Mouse (Mus musculus): ENCODE results near the gene Alox5ap. TPM values are rescaled to one million over a fixed set of nuclear protein-coding genes. Genes with fewer than 3 reads are reported as not detected.

Alox5ap gene
- total RNA-seq, 2 experiments from 2014 or later: 7.9 to 17.8 TPM

- no peak for DNase-seq (ENCODE audit: low spot score in 2 of 2)
Observed at GRCm38 (mm10) chr5:149257518-149258281, 6.9 kb upstream of the Alox5ap start.

GRCm38 (mm10) chr5:149259093-149259492, 5.5 kb upstream of the Alox5ap start:
- peak in 1 of 2 experiments; percentile 57 for DNase-seq (ENCODE audit: low spot score in 2 of 2)

GRCm38 (mm10) chr5:149261449-149261848, 3.1 kb upstream of the Alox5ap start:
- no peak for DNase-seq (ENCODE audit: low spot score in 2 of 2)

GRCm38 (mm10) chr5:149261866-149262265, 2.7 kb upstream of the Alox5ap start:
- DNase-seq (ENCODE audit: low spot score in 2 of 2): peak in 1 of 2 experiments; percentile 32

- no peak for DNase-seq (ENCODE audit: low spot score in 2 of 2)
Observed at GRCm38 (mm10) chr5:149264878-149265279, 312 bp downstream of the Alox5ap start.

- DNase-seq (ENCODE audit: low spot score in 2 of 2): no peak
Observed at GRCm38 (mm10) chr5:149266761-149267221, 2.2 kb downstream of the Alox5ap start.

GRCm38 (mm10) chr5:149267493-149267892, 2.9 kb downstream of the Alox5ap start:
- DNase-seq (ENCODE audit: low spot score in 2 of 2): no peak

GRCm38 (mm10) chr5:149271291-149271690, 6.7 kb downstream of the Alox5ap start:
- DNase-seq (ENCODE audit: low spot score in 2 of 2): no peak

GRCm38 (mm10) chr5:149272535-149272934, 8.0 kb downstream of the Alox5ap start:
- no peak for DNase-seq (ENCODE audit: low spot score in 2 of 2)

- no peak for DNase-seq (ENCODE audit: low spot score in 2 of 2)
Observed at GRCm38 (mm10) chr5:149274390-149275104, 10.0 kb downstream of the Alox5ap start.

- DNase-seq (ENCODE audit: low spot score in 2 of 2): no peak
Observed at GRCm38 (mm10) chr5:149275105-149275494, 10.5 kb downstream of the Alox5ap start.

GRCm38 (mm10) chr5:149277529-149277928, 13.0 kb downstream of the Alox5ap start:
- no peak for DNase-seq (ENCODE audit: low spot score in 2 of 2)

- no peak for DNase-seq (ENCODE audit: low spot score in 2 of 2)
Observed at GRCm38 (mm10) chr5:149279273-149279844, 14.8 kb downstream of the Alox5ap start.

- no peak for DNase-seq (ENCODE audit: low spot score in 2 of 2)
Observed at GRCm38 (mm10) chr5:149283009-149283408, 18.4 kb downstream of the Alox5ap start.

GRCm38 (mm10) chr5:149283821-149284220, 19.3 kb downstream of the Alox5ap start:
- DNase-seq (ENCODE audit: low spot score in 2 of 2): no peak

GRCm38 (mm10) chr5:149286021-149286420, 21.5 kb downstream of the Alox5ap start:
- DNase-seq (ENCODE audit: low spot score in 2 of 2): no peak

- DNase-seq (ENCODE audit: low spot score in 2 of 2): no peak
Observed at GRCm38 (mm10) chr5:149287148-149288038, 22.8 kb downstream of the Alox5ap start.

- DNase-seq (ENCODE audit: low spot score in 2 of 2): no peak
Observed at GRCm38 (mm10) chr5:149291266-149291665, 26.7 kb downstream of the Alox5ap start.

GRCm38 (mm10) chr5:149293071-149293470, 28.5 kb downstream of the Alox5ap start:
- DNase-seq (ENCODE audit: low spot score in 2 of 2): no peak

GRCm38 (mm10) chr5:149296808-149297207, 32.2 kb downstream of the Alox5ap start:
- no peak for DNase-seq (ENCODE audit: low spot score in 2 of 2)

GRCm38 (mm10) chr5:149297464-149297863, 32.9 kb downstream of the Alox5ap start:
- no peak for DNase-seq (ENCODE audit: low spot score in 2 of 2)

Measured in gastrocnemius, postnatal 4 days (tissue).